Mouse (Mus musculus) liver, postnatal 0 days (tissue): Measurements from ENCODE around the gene Plxna4.
A peak's percentile ranks its signal among the peaks of the same experiment; 100 is the strongest.

Experiments used
- CTCF ChIP-seq: sonication (generic); IDR thresholded peaks from 2 replicates; pipeline ENCODE4 v1.5.1; 2016; ENCODE audit warnings: antibody characterized with exemption, low read depth
- EP300 ChIP-seq: IDR thresholded peaks from 2 replicates; pipeline ENCODE4 v1.6.1; 2016; ENCODE audit warnings: antibody characterized with exemption, low read depth, mild to moderate bottlenecking

DNA sequence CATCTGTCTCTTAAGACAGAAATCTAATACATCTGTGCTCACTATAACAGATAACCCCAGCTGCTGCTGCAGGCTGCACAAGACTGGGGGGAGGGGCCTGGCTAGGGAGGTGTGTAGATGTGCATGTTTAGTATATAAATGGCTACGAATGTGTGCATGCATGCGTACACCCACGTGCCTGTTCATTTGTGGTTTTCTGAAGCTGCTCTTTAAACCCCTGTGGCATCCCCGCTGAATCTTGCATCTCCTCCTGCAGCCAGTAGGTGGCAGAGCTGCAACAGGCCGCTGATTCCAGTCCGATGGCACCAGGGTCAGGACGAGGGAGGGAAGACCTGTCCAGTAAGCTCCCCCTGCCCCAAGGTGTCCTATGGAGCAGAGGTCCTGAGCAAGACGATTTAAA, 260.0 kb downstream of the Plxna4 start:
- TF ChIP-seq CTCF (peak; percentile 94), EP300 (no peak)
